Mouse (Mus musculus): ENCODE data around the gene Ngf.

The Ngf gene

GRCm38 (mm10) chr3:102508455-102508854 lies 38.7 kb downstream of the Ngf start:
- DNase-seq: no peak

- DNase-seq: no peak
Measured at GRCm38 (mm10) chr3:102509601-102510000, 39.9 kb downstream of the Ngf start.

DNA sequence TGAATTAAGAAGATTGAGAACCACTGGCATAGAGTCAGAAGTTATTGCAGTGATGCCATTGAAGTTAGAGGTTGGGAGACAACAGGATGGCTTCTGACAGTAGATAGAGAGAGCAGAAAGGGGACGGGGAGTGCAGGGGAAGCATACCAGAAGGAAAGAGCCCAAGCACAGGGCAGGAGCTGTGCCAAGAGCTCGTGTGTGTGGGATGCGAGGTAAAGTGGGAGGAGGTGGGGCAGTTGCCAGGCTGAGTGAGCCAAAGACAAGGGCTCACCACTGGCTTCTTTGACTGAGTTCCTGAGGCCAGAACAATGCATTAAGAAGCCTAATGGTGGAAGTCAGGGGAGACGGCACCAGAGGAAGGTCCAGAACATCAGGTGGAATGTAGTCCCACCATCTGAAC lies 47.2 kb downstream of the Ngf start:
- no peak for DNase-seq

DNA sequence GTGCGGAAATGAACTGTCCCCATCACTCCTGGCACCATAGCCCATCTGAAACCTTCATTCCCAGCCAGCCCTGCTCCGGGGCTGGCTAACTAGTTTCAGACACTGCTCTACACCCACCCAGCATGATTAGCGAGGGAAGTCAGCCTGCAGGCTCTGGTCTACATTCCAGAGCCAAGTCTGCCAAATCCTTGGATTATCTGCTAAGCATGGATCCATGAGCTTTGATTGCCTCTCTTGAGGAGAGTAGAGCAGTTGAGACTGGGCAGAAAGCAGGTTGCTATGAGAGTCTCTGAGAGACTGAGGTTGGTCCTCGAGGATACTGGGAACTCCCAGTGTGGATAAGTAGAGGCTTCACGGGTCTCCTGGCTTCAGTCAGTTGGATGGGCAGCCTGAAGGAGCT lies 51.3 kb downstream of the Ngf start:
- no peak for DNase-seq

DNA sequence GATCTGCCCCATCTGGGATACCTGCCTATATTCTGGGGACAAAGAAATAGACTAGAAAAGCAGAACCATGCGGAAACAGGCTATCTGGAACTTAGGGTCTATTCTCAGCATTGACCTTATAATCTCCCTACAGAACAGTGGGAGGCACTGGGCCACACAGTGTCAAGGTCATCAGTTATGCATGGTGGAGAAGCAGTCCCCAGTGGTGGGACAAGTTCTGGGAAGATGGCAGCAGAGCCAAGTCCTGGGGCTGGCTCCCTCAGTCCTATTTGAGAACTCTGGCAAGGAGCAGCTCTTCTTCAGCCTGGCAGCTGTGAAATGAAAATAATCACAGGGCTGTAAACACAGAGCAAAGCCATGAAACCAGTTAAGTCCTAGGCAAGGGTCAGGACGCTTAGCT lies 54.0 kb downstream of the Ngf start:
- no peak for DNase-seq

GRCm38 (mm10) chr3:102524951-102525350 lies 55.2 kb downstream of the Ngf start:
- DNase-seq: no peak

- DNase-seq: no peak
Measured at GRCm38 (mm10) chr3:102525856-102526255, 56.1 kb downstream of the Ngf start.

- DNase-seq: no peak
Measured at GRCm38 (mm10) chr3:102526481-102526880, 56.8 kb downstream of the Ngf start.

DNA sequence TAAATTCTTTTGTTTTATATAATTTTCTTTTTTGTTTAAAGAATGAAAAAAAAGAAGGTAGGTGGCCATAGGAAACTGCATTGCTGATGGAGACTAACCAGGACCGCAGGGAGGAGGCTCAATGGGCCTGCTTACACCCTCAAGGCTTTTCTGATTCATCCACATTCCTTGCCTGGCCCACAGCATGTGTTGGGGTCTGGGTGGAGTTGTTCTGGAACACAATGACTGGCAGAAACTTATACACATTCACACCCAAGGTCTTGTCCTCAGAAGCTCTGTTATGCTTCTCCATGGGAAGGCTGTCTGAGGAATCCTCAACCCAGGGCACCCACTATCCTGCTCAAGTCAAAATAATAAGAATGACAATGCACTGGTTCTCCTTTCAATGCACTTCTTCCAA lies 65.0 kb downstream of the Ngf start:
- no peak for DNase-seq

DNA sequence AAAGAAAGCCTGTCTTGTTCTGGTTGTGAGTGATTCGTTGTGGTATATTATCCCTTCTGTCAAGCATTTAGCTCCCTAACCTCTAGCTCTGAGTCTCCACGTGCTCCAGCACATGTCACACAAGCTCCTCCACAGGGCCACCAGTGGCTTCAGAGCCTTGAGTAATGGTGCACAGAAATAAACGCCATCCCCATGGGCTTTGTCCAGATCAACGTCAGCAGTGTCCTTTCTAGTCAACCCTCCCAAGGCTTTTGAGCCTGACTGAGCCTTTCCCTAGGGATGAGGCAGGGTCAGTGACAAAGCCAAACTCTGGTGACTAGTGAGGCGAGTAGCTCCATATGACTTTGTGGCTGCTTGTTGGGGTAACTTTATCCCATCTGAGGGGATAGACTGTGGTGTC lies 73.9 kb downstream of the Ngf start:
- no peak for DNase-seq

GRCm38 (mm10) chr3:102547536-102547935 lies 77.8 kb downstream of the Ngf start:
- no peak for DNase-seq

GRCm38 (mm10) chr3:102553935-102554670 lies 84.4 kb downstream of the Ngf start:
- no peak for DNase-seq

- no peak for DNase-seq
Measured at GRCm38 (mm10) chr3:102556108-102556507, 86.4 kb downstream of the Ngf start.

DNA sequence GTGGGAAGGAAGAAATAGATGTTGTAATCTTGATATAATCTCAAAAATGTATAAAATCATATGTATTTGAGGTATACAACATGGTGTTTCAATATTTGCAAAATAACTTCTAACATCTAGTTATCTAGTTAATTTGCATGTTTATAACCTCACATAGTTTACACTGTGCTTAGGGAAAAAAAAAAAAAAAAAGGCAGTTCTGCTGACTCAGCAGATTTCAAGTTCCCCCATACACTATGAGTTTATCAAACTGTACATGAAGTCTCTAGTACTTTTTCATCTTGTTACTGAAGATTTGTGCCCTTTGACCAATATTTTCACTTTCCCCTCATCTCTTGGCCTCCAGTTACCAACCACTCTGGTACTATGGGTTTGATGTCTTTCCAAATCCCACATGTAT lies 86.9 kb downstream of the Ngf start:
- no peak for DNase-seq

All from right cerebral cortex, postnatal 25 days (tissue).